Mouse (Mus musculus): ENCODE measurements at regions not wholly inside any gene's neighbourhood (a gene's known extent, or its start where the extent isn't known, plus 50 kb on each side); places are given as distances from the start of the nearest gene placed in this dataset.

DNA sequence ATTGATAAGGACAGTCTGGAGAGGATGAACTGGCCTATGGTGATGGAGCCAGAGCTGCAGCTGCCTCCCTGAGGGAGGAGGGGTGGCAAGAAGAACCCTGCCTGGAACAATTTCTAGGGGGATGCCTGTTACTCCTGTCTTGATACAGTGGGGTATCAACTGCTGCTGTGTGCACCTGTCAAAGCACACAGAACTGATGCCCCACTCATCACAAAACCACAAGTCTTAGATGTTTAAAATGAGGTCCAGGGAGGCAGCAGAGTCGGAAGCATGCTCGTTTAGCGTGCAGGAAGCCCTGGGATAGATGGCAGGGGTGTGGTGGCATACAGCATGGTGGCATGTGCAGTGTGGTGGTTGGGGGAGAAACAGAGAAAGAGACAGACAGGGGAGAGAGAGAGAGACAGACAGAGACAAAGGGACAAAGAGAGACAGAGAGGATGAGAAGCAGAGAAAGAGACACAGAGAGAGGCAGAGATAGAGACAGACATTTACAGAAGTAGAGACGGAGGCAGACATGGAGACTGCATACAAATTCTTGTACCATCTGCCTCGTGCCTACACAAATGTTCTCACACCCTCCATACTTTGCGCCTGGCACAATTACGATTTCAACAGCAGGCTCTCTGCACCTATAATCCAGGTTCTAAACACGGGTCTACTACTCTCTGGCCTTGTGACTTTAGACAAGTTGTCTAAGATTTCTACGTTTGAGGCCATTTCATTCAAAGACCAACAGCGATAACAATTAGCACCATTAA, 242.6 kb downstream of the Cbln4 start:
- no peak for DNase-seq (ENCODE audit: low spot score in 2 of 2)

DNA sequence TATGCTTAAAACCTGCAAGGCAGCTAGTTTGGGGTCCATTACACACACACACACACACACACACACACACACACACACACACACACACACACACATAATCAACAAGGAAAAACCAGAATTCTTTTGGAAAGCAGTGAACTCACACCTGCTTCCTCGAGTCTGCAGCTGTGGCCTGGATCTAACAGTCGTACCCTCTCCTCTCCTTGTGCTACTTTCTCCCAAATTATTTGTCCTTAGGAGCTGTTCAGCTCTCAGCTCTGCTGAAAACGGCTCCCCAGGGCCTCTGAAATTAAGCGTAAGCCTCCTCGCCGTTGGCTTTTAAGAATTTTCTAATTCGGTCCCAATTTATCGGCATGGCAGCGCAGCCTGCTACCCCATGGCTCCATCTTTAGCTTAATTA, 243.9 kb downstream of the Cbln4 start:
- no peak for DNase-seq (ENCODE audit: low spot score in 2 of 2)

DNA sequence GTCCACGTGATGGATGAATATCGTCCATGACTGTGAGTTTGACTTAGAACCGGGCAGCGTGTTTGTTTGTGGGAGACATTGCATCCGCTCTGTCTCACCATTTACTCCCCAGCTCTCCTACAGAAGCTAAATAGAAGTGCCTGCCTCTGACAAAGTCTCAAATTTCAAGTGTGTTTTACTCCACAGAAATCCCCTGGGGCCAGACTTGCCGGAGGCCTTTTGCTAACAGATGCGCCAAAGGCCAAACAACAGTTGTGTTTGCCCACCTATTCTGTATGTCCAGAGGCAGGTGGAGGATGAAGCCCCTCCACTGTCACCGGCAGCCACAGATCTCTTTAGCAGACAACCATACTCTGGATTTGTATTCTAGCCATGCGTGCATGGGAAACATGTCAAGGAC, 252.6 kb downstream of the Cbln4 start:
- no peak for DNase-seq (ENCODE audit: low spot score in 2 of 2)

DNA sequence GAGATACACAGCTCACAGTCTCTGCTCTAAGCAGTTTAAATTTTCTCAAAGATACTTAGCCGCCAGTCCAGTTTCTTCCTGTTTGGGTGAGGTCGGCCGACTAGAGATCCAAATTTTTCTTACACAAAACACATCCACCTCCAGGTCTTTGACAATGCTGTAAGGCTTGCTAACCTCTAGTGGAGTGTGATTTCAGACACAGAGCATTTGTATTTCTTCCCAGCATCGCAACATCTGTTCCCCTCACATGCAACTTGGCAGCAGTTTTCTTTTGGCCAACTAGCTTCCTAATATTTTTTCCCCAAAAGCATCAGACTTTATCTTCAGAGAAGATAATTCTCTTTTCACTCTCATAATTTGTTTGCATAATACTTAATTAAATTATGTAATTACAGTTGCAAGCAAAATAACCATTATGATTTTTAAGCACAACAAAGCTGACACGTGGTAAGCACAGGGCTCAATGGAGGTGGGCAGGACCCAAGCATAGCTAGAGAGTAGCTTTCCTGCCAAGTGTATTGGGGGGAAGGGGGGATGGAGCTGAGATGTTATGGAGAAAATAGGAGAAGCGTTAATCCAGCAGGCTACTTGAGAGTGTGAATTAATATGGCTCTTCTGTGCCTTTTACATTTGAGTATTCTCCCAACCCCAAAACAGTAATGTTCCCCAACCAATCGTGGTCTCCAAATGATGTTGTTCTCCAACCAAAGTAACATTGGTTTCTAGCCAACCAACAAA, 276.9 kb downstream of the Cbln4 start:
- DNase-seq (ENCODE audit: low spot score in 2 of 2) = no peak

DNA sequence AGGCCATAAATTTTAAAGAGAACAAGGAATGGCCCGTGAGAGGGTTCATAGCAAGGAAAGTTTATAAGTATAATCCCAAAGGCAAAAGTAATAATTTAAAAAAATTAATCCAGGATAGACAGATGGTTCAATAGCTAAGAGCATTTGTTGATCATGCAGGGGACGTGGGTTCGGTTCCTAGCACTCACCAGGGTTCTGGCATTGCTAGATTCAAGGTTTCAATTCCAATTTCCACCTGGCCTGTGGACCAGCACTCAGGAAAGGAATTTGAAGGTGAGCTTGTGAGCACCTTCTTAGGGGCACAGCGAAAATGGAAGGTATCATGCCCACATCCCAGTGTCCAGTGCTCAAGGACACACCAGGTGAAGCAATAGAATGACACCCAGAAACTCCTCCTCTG, 278.2 kb downstream of the Cbln4 start:
- DNase-seq (ENCODE audit: low spot score in 2 of 2) = no peak

DNA sequence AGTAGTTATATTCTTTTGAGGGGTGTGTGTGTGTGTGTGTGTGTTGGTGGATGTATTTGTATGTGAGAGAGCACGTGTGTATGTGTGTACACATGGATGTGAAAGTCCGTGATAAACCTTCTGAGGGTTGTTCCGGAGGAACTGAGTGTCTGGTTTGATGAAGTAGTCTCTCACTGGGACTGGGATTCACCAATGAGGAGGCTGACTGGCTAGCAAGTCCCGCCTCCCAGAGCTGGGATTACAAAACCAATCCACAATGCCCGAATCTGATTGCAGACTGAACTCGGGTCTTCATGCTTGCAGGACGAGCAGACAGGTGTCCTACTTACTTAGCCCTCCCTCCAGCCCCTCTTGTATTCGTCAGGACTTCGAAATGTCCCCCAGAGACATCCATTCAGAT, 289.8 kb downstream of the Cbln4 start:
- DNase-seq (ENCODE audit: low spot score in 2 of 2) = no peak

DNA sequence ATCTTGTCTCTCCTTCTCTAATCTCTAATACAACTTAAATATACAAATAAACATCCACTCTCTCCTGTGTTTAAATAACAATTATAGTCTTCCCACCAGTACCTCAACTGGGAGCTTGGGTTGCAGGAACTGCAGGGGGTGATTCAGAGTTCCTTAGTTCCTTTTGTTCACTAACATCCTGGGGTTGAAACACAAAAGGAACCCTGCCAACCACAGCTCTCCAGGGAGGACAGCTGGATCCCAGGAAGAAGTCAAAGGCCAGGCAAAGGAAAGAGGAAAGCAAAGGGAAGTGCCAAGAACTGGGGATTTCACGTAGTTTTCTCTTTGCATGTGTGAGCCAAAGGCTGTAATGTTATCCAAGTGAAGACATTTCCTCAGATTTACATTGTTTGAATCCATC, 296.1 kb downstream of the Cbln4 start:
- DNase-seq (ENCODE audit: low spot score in 2 of 2) = no peak

DNA sequence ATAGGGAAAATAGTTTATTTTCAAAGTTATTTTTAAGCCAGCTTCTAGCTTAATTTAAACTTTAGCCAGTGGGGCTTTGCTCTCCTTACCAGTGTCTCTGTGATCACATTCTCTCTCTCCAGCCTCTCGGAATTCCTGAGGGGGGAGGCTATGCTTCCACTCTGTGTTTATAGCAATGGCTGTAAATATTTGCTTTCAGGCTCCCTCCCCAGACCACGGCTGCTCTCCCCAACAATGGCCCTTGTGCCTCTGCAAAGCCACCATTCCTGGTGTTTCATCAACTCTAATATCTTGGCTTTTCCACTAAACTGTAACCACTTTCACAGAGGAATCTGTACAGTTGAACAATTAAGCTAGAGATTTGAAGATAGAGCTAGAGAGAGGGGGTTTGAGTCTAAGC, 300.2 kb downstream of the Cbln4 start:
- no peak for DNase-seq (ENCODE audit: low spot score in 2 of 2)

DNA sequence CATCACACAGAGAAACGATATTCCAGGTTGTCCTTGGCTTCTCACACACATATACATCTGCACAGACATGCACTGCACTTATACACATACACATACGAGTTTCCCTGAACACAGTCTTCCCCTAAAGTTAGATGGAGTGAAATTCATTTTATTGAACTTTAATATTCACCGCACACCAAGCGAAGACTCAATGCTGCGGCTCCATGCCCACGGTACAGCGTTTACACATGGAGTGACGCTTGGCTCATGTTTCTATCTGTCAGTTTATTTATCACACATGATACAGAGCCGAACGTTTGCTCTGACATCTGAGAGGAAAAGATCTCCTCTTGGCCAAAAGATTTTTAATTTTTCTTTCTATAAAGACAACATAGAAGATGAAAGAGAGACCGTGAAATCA, 300.6 kb downstream of the Cbln4 start:
- DNase-seq (ENCODE audit: low spot score in 2 of 2) = no peak

DNA sequence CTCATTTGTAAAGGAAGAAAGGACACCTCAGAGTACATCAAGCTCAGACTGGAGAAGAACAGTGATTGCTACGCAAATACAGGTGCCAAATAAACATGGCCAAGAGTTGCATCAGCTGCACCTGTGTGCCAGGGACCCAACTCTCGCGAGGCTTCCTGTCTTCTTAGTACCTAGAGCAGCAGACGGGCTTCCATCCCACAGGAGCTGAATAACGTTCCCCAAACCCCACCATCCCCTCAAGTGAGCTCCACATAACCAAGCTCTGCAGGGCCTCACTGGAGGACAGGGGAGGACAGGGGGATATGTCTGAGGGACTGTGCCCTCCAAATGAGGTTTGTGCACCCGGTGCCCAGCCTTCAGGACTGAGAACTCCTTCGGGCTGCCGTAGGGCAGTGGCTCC, 305.5 kb downstream of the Cbln4 start:
- no peak for DNase-seq (ENCODE audit: low spot score in 2 of 2)

DNA sequence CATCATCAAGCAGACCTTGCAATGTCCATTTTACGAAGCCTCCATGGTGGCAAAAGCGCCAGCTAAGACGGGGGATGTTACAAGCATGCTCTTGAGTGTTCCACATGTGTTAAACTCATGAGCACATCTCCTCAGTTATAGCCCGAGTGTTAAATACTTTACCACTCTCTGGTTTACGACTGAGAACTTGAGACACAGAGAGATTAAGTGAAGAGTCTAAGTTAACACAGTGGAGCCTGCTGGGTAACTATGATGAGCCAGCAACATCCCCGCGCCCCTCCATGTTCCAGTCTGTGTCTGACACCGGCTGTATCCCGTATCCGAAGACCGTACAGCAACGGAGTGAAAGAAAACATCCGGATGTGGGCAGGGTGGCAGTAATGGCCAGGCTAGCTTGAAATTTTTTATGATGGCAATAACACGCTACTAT, 308.2 kb downstream of the Cbln4 start:
- DNase-seq (ENCODE audit: low spot score in 2 of 2) = no peak

DNA sequence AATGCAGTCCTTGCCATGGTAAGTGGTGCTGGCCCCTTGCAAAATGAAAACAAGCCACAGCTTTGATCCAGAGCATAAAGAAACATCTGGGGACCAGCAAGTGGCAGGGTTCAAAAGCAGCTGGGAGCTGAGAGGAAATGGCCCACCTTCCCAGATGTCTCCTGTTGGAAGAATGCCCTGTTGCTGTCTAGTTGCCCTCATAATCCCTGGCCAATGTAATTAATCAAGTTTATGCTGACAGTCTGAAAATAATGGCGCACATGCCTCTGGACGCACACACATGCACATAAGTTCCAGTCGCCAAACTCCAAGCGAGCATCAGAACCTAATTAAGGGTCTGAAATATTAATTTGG, 308.7 kb downstream of the Cbln4 start:
- no peak for DNase-seq (ENCODE audit: low spot score in 2 of 2)

DNA sequence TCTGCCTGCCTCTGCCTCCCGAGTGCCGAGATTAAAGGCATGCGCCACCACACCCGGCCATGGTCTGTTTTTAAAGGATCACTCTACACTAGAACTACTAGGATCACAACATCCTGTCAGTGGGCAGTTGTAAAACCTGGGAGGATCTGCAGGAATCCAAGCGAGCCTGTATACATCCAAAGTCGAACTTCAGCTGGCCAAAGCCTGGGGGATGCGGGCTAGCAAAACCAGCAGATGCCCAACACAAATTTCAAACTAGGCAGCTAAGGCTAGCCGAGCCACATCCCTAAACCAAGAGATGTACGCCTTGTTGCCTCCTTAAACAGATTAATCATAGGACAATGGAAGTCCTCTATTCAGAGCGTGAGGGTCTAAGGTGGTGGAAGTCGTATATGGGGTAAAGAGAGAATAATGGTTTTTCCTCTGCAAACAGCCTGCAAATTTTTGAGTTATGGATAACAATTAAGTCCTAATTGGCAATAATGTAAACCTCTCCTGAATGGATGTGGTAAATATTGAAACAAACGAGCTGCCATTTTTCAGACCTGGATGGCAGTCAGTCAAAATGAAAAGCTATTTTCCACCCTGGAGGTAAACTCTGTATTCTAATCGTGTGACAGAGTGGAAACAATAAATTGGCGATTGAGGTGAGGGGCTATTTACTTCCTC, 309.2 kb downstream of the Cbln4 start:
- DNase-seq (ENCODE audit: low spot score in 2 of 2) = no peak

DNA sequence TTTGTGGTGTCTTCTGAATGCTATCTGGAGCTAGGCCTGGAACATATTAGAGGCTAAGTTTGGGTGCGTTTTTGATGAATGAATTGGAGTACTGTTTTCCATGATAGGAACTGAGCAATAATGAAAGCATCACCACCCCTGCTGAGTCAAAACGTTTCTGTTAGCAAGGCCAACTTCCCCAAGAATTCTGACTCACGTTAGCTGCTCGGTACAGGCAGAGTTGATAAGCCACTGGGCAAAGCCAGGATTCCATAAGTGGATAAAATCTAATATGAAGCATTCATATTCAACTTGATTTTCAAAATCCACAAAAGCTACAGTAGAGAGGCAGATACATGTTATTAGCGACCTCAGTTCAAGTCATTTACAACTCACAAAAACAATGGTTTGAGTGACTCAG, 324.0 kb downstream of the Cbln4 start:
- DNase-seq (ENCODE audit: low spot score in 2 of 2) = no peak

DNA sequence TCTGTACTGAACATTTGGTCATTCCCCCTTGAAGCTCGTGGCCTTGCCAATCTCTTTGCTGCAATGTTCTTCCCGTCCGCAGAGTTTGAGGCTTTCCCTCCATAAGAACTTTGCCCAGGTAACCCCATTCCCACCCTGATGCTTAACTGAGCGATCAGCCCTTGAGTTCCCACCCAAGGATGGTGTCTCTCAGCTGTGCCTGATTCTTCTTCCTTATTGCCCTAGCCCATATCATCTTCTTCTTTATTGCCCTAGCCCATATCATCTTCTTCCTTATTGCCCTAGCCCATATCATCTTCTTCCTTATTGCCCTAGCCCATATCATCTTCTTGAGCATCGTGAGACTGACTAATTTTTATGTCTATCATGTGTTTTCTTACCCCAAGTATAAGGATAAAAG, 324.4 kb downstream of the Cbln4 start:
- DNase-seq (ENCODE audit: low spot score in 2 of 2) = no peak

DNA sequence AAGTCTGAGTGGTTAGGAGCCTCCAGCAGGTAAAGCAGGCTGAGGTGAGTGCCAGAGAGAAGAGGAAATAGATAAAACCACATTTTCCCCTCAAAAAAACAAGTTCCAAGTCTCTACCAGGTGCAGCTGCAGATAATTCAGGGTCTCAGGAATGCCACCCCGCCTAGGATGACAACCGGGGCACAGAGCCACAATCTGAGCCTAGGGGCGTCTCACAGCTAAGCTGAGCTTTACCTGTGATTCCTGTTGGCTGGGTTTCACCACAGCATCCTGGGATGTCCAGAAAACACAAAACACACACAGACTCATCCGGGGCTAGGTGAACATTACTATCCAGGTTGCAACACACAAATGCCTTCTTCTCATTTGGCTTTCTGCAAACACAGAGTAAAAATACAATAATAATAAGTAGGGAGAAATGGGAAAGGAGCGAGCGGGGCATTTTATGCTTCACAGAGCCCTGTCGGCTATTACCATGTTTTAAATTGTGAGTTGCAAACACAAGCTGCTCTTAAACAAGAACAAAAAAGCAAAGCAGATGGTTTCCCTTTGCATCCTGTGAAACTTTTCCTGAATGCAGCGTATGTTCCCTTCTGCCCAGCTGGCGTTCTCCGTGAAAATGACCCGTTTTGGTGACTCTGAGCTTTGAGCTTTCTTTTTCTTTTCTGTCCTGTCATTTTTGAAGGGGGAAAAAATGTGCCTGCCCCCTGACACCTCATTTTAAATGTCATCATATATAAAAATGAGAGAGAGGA, 330.3 kb downstream of the Cbln4 start:
- peak in 1 of 2 experiments; percentile 5 for DNase-seq (ENCODE audit: low spot score in 2 of 2)

DNA sequence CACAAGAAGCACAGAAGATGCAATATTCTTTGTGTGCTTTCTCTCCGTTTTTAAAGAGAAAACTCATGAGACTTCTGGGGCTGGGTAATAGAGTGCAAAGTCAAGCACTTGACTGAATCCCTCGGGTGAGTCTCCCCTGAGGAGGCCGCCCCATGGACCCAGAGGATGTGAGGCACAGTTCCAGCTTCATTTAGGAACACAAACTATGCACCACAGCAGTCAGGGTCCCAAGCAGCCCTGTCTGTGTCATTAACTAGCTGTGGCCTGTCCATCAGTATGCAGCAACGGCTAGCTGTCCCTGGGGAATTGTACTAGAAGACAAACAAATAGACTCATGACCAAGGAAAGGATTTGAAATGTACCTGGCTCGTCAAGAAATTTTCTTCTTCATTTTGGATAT, 349.7 kb downstream of the Cbln4 start:
- DNase-seq (ENCODE audit: low spot score in 2 of 2) = no peak

DNA sequence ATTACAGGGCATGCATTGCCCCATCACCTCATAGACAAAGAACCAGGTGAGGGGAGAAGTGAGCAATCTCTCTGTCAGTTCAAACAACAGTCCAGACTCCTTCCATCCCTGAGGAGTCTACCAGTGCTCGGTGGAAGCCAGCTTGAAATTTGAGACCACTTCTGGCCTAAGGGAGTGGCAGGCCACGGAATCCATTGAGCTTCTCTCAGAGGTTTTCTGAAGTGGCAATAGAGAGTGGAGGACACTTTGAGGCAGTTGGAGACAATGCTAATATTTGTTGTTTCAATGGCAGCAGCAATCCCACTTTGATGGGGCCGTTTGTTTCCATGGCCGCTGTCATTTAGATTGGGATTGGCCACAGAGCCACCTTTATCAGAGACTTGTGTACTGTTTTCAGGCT, 352.5 kb downstream of the Cbln4 start:
- no peak for DNase-seq (ENCODE audit: low spot score in 2 of 2)

DNA sequence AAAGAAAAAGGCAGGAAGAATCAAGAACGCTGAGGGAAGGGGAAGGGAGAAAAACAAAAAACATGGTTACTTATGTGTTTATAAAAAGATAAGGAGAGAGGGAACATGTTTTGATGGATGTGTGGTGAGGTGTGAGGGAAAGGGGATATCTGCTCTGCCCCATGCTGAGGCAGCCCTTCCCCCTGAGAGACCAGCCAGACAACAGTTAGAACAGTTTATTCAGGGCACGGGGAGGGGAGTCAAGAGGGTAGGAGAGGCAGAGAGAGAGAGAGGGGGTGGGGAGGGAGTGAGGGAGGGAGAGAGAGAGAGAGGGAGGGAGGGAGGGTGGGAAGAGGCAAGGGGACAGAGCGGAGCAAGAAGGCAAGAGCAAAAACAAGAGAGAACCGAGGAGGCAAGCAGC, 354.2 kb downstream of the Cbln4 start:
- no peak for DNase-seq (ENCODE audit: low spot score in 2 of 2)

DNA sequence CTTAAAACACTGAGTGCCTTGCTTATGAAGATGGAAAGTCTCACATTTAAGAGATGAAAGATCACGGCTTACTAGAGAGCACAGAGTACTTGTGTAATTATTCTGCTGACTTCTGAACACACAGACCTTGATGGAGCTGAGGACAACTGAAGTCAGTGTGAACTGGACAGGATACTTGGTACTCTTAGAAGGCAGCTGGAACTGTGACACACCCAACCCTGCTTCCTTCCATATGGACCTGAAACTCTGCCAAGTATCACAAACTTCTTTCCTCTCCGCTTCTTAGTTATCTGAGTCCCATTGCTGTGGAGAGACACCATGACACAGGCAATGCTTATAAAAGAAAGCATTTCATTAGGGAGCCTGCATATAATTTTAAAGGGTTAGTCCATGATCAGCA, 365.3 kb downstream of the Cbln4 start:
- DNase-seq (ENCODE audit: low spot score in 2 of 2) = no peak

DNA sequence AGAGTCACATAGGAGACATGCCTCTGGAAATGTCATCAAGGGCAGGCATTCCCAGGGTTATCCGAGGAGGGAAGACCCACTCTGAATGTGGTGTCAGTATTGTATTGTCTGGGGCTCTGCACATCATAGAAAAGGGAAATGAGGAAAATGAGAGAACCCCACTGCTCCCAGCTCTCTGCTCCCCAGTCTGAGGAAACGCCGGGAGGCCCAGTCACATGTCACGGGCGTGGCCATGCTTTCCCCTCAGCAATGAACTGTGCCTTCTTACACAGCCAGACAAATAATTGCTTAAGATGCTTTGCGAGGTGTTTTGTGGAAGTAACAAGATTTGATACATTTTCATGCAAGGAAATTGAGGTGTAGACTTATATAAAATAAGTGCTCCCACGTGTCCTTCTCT, 366.1 kb downstream of the Cbln4 start:
- DNase-seq (ENCODE audit: low spot score in 2 of 2) = no peak

DNA sequence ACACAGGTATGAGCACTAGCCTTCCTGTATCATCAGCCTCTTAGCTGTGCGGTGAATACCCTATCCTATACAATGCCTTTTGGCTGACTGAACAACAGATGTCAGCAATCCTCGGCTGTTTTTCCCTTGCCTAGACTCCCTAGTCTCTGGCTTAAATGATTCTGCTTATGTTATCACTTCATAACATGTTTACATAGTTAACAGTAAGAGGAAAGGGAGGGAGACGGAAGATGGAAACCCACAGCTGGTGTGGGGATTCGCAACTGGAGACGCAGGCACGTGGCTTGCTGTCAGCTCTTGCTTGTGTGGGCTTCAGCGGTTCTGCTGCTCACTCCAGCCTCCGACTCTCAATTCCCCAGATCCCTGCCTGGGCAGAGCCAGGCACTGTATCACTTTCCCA, 367.2 kb downstream of the Cbln4 start:
- no peak for DNase-seq (ENCODE audit: low spot score in 2 of 2)

Measured in frontal cortex, postnatal 25 days (tissue).